Mouse (Mus musculus): ENCODE data around the gene Slc35e2. TPM values are rescaled to one million over a fixed set of nuclear protein-coding genes. Genes with fewer than 3 reads are reported as not detected.

Slc35e2 gene
- polyA plus RNA-seq, 1 experiment from 2014 or later = 5.8 TPM

DNA sequence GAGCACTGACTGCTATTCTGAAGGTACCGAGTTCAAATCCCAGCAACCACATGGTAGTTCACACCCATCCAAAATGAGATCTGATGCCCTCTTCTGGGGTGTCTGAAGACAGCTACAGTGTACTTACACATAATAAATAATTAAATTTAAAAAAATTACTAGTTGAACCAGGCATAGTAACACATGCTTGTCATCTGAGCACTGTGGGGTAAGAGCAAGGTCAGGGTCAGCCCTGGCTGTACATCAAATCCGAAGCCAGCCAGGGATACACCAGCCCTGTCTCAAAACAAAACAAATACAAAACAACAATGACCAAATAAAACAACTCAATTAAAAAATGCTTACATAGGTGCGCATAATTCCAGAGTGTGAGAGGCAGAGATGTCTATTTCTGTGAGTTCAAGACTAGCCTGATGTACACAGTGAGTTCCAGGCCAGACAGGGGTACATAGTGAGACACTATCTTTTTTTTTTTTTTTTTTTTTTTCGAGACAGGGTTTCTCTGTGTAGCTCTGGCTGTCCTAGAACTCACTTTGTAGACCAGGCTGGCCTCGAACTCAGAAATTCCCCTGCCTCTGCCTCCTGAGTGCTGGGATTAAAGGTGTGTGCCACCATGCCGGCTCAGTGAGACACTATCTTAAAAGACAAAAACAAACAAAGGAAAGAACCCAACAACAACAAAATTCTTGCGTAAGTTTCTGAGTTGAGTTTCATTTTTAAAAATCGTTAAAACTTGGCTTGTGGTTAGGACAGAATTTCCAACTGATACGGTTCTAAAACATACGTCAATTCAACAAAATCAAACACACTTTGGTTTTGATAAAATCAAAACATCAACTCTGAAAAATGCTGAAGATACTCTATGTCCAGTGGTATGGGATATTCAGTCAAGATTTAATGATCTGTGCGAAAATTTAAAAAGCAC lies 1.1 kb upstream of the Slc35e2 start:
- Histone ChIP-seq H3K4me2 (peak overlapping the region; percentile 96), H3K4me3 (peak overlapping the region; percentile 99), H3K27me3 (no peaks in the 10 kb centered on the region), H3K36me3 (no peaks in the 10 kb centered on the region), H3K4me1 (replicated peaks) (peaks cover 18% of the 10 kb centered on the region), H3K9ac (peak overlapping the region; percentile 51; the same call in 1 of the 2 replicates), H3K27ac (peak overlapping the region; percentile 99), H3K9me3 (replicated peaks) (no peaks in the 10 kb centered on the region)
- WGBS = 83% methylated on average over 11 of the region's 11 CpGs
- ATAC-seq (replicated peaks; ENCODE audit: insufficient number of reproducible peaks, insufficient read depth, low FRiP score, low read depth) = no peak

DNA sequence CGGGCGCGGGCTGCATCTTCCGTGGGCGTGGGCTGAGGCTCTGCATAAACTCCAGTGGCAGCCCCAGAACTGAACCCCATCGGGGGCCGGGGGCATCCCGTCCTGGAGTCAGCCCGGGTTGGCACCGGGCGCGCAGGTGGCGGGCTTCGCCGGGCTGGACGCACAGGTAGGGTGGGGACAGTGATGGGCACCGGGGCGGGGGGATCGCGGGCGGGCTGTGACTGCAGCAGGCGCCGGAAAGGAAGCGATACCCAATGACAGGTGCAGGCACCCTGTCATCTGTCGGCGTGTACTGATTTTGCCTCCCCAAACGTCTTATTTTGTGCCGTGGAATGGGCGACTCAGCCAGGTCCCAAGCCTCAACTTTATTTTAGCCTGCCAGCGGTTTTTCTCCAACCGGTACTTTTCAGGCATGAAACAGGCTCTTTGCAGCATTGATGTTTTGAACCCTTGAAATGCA lies 811 bp downstream of the Slc35e2 start:
- no peak for ATAC-seq (replicated peaks; ENCODE audit: insufficient number of reproducible peaks, insufficient read depth, low FRiP score, low read depth)
- Histone ChIP-seq H3K9ac (peak overlapping the region; percentile 96), H3K4me3 (peak overlapping the region; percentile 99), H3K4me2 (peak overlapping the region; percentile 96), H3K36me3 (peaks cover 3% of the 10 kb centered on the region; the same call in 1 of the 2 replicates), H3K4me1 (replicated peaks) (peaks cover 18% of the 10 kb centered on the region), H3K27me3 (no peaks in the 10 kb centered on the region), H3K9me3 (replicated peaks) (no peaks in the 10 kb centered on the region), H3K27ac (peak overlapping the region; percentile 99)
- WGBS = 2% methylated on average over 29 of the region's 31 CpGs

DNA sequence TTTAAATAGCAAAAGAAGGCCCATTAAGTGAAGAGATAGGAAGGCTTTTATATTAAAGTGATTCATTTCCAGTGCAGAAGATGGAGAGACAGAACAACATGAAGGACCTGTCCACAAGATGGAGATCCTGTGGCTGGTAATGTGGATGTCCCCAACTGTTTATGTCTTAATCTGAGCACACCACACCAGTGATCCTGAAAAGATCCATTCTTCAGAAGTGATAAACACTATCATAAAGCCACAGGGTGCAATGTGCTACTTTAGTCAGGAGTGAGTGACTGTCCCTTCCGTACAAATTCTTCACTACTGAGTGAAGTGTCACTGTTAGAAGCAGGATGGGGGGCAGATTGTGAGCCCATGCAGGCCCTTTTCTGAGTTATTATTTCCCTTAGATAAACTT lies 1.5 kb downstream of the Slc35e2 start:
- 94% methylated on average over 1 of the region's 1 CpGs for WGBS
- peaks cover 3% of the 10 kb centered on the region; the same call in 1 of the 2 replicates for H3K36me3 ChIP-seq
- peak overlapping the region; percentile 99; the same call in 1 of the 2 replicates for H3K4me3 ChIP-seq
- no peak for ATAC-seq (replicated peaks; ENCODE audit: insufficient number of reproducible peaks, insufficient read depth, low FRiP score, low read depth)
- H3K27ac ChIP-seq = no peak overlapping the region
- peak overlapping the region; percentile 96 for H3K4me2 ChIP-seq
- H3K27me3 ChIP-seq = no peaks in the 10 kb centered on the region
- no peak overlapping the region for H3K9ac ChIP-seq
- H3K4me1 ChIP-seq (replicated peaks) = peaks cover 18% of the 10 kb centered on the region
- H3K9me3 ChIP-seq (replicated peaks) = no peaks in the 10 kb centered on the region

DNA sequence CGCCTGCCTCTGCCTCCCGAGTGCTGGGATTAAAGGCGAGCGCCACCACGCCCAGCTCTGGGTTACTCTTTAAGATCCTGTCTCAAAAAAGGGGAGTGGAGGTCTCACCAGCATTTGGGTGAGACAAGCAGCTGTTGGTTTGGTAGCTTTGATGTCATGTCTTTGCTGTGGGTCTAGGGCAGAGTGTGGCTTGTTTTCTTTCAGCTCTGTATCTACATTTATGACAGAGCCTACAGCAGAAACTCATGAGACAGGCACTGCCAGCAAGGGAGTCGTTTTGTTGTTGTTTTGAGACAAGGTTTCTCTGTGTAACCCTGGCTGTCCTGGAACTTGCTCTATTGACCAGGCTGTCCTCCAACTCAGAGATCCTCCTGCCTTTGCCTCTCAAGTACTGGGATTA lies 2.6 kb downstream of the Slc35e2 start:
- peaks cover 18% of the 10 kb centered on the region for H3K4me1 ChIP-seq (replicated peaks)
- no peaks in the 10 kb centered on the region for H3K27me3 ChIP-seq
- no peak overlapping the region for H3K9ac ChIP-seq
- no peak for ATAC-seq (replicated peaks; ENCODE audit: insufficient number of reproducible peaks, insufficient read depth, low FRiP score, low read depth)
- H3K9me3 ChIP-seq (replicated peaks) = no peaks in the 10 kb centered on the region
- no peak overlapping the region for H3K27ac ChIP-seq
- no peak overlapping the region for H3K4me2 ChIP-seq
- WGBS = 92% methylated on average over 6 of the region's 6 CpGs
- peaks cover 3% of the 10 kb centered on the region; the same call in 1 of the 2 replicates for H3K36me3 ChIP-seq
- no peak overlapping the region for H3K4me3 ChIP-seq

DNA sequence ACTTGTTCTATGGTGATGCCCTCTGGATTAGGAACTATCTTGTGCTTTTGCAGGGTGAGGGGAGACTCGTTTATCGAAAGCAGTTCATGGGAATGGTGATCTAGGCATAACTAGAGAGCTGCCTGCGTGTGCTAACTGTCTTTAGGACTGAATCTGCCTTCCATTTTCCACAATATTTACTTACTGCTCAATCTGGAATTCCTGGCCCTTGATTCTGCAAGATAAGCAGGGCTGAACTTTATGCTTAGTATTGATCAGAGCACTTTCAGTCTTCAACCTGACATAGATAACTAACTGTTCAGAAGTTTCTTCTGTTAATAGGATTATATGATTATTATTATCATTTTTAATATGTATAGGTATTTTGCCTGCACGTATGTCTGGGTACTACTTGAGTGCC lies 3.9 kb downstream of the Slc35e2 start:
- H3K27me3 ChIP-seq = no peaks in the 10 kb centered on the region
- H3K36me3 ChIP-seq = peaks cover 11% of the 10 kb centered on the region; the same call in 1 of the 2 replicates
- no peak for ATAC-seq (replicated peaks; ENCODE audit: insufficient number of reproducible peaks, insufficient read depth, low FRiP score, low read depth)

DNA sequence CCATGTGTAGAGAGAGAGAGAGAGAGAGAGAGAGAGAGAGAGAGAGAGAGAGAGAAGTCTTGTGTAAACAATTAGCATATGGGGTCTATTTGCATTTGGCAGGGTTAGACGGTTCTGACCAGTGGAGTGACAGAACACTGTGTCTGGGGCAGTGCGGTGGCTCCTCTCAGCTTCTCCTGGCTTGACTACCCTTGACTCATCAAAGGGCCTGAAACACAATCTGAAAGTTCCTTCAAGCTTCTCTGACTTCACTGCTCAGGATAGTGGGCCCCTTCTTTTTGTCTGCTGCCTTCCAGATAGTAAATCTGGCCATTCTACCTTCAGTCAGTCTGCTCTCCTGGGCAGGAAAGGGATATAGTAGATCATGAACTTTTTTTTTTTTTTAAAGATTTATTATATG lies 5.6 kb downstream of the Slc35e2 start:
- Histone ChIP-seq H3K27ac (no peak overlapping the region), H3K4me3 (no peak overlapping the region), H3K9me3 (replicated peaks) (no peaks in the 10 kb centered on the region), H3K4me1 (replicated peaks) (peaks cover 12% of the 10 kb centered on the region), H3K4me2 (no peak overlapping the region), H3K27me3 (no peaks in the 10 kb centered on the region), H3K36me3 (peaks cover 26% of the 10 kb centered on the region; the same call in 1 of the 2 replicates), H3K9ac (no peak overlapping the region)
- ATAC-seq (replicated peaks; ENCODE audit: insufficient number of reproducible peaks, insufficient read depth, low FRiP score, low read depth) = no peak
- 80% methylated on average over 2 of the region's 2 CpGs for WGBS

More for the DNA sequence above, 3.9 kb downstream of the Slc35e2 start:
- no peak overlapping the region for H3K4me2 ChIP-seq
- no peaks in the 10 kb centered on the region for H3K9me3 ChIP-seq (replicated peaks)
- peaks cover 15% of the 10 kb centered on the region for H3K4me1 ChIP-seq (replicated peaks)
- H3K27ac ChIP-seq = no peak overlapping the region
- no peak overlapping the region for H3K4me3 ChIP-seq
- WGBS = 96% methylated on average over 4 of the region's 4 CpGs
- no peak overlapping the region for H3K9ac ChIP-seq

DNA sequence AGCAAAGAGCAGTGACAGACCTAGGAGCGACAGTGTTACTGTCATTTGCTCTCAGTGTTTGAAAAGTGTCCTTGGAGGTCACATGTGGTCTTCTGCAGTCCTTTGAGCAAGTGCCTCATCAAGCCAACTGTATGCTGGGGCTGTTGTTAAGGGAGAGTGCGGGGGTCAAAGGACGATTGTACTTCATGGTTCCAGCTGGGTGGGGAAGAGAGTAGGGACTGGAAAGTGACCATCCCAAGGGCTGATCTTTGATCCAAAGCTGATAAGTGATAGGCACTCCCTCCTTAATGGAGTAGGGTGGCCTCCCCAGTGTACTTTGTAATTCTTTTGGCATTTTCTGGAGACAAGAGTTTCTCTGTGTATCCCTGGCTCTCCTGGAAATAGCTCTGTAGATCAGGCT lies 10.6 kb downstream of the Slc35e2 start:
- Histone ChIP-seq H3K9ac (no peak overlapping the region), H3K9me3 (replicated peaks) (no peaks in the 10 kb centered on the region), H3K27me3 (no peaks in the 10 kb centered on the region), H3K4me2 (no peak overlapping the region), H3K27ac (no peak overlapping the region), H3K4me1 (replicated peaks) (no peaks in the 10 kb centered on the region), H3K36me3 (peaks cover 66% of the 10 kb centered on the region), H3K4me3 (no peak overlapping the region)
- WGBS = 80% methylated on average over 3 of the region's 3 CpGs
- ATAC-seq (replicated peaks; ENCODE audit: insufficient number of reproducible peaks, insufficient read depth, low FRiP score, low read depth) = no peak

DNA sequence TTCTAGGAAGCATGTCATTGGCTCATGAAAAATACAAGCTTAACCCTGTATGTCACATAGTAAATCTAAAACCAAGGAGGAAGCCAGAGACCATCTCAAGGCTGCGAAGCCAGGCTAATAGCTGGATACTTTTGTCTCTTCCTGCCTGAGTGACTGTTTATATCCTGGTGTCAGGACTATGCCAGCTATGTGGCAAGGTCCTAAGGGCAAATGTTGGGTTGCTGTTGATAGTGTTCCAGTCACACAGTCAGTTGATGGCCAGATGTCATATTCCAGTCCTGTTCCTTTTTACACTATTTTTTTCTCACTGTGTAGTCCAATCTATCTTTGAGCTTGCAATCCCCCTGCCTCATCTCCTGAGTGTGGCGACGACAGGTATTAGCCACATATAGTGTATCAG lies 12.0 kb downstream of the Slc35e2 start:
- no peak for ATAC-seq (replicated peaks; ENCODE audit: insufficient number of reproducible peaks, insufficient read depth, low FRiP score, low read depth)
- WGBS = 92% methylated on average over 3 of the region's 3 CpGs
- Histone ChIP-seq H3K9me3 (replicated peaks) (no peaks in the 10 kb centered on the region), H3K4me3 (no peak overlapping the region), H3K9ac (no peak overlapping the region), H3K4me1 (replicated peaks) (no peaks in the 10 kb centered on the region), H3K27me3 (no peaks in the 10 kb centered on the region), H3K36me3 (peaks cover 80% of the 10 kb centered on the region), H3K4me2 (no peak overlapping the region), H3K27ac (no peak overlapping the region)

DNA sequence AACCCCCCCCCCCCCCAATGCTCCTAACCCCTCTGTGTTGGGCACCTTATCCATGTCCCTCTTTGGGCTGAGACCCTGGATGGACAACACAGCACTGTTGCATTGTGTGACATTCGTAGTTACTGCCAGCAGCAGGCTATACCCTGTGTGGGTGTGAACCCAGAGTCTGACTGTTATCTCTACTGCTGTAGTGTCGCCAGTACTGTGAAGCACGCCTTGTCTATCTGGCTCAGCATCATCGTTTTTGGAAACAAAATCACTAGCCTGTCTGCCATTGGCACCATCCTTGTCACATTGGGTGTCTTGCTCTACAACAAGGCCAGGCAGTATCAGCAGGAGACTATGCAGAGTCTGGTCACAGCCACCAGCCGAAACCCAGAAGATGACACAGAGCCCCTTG lies 17.1 kb downstream of the Slc35e2 start:
- H3K4me2 ChIP-seq = no peak overlapping the region
- WGBS = 78% methylated on average over 5 of the region's 5 CpGs
- ATAC-seq (replicated peaks; ENCODE audit: insufficient number of reproducible peaks, insufficient read depth, low FRiP score, low read depth) = no peak

DNA sequence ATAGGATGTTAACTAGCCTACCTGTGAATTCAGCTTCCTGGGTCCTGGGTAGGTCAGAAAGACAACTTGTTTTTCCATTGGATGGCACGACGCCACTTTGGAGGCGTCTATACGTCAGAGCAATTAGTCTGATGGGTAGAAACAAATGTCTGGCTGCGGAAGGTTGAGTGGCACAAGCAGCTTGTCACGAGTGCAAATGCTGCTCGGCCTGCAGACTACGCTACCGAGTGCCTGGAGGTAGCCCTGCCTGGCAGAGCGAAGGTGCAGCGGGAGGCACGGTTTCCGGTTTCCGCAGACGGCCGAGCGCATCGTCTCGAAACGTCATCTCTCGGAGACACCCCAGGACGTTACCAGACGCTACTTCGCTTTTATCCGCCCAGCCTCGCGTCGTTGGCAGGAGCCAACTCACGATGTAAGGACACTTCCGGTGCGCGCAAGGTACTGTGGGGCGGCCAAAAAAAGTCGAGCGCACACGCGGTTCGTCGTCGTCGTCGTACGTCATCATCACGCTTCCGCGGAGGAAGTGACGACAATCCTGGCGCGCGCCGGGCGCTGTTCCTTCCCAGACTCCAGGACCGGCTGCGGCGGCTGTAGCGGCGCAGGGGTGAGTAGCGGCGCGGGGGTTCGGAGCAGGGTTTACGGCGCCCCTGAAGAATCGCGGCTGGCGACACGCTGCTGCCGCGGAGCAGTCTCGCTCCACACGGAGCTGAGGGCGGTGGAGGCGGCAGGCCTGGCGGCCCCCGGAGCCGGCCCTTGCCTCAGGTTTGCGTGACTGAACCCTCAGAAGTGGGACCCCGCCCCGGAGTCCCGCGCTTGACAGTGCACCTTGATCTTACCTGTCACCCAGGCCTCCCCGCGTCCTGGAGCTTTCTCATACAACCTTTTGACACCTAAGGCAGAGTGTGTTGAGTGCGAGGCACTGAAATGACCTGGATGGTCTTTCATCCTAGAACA lies 23.4 kb downstream of the Slc35e2 start, which contains the start of gene Cdk11b:
Gene Cdk11b (plus strand): TSS at position 517 of the 954 bp plus-strand sequence.
- Histone ChIP-seq H3K36me3 (peaks cover 37% of the 10 kb centered on the region), H3K9me3 (replicated peaks) (no peaks in the 10 kb centered on the region), H3K4me3 (peak within 1 kb of the TSS; percentile 96), H3K27ac (peak within 1 kb of the TSS; percentile 95), H3K4me2 (peak within 1 kb of the TSS; percentile 84), H3K27me3 (no peaks in the 10 kb centered on the region), H3K9ac (peak within 1 kb of the TSS; percentile 86), H3K4me1 (replicated peaks) (peaks cover 11% of the 10 kb centered on the region)
- WGBS = under 1% methylated on average over 84 of the region's 84 CpGs
- ATAC-seq (replicated peaks; ENCODE audit: insufficient number of reproducible peaks, insufficient read depth, low FRiP score, low read depth) = peak; percentile 100

More for the DNA sequence above, 17.1 kb downstream of the Slc35e2 start:
- no peaks in the 10 kb centered on the region for H3K27me3 ChIP-seq
- H3K27ac ChIP-seq = no peak overlapping the region
- H3K4me3 ChIP-seq = no peak overlapping the region
- H3K9ac ChIP-seq = no peak overlapping the region
- H3K36me3 ChIP-seq = peaks cover 71% of the 10 kb centered on the region
- 0 out of 2 replicates have a peak, but pooled peaks cover under 1% of the 10 kb centered on the region for H3K4me1 ChIP-seq (replicated peaks)
- no peaks in the 10 kb centered on the region for H3K9me3 ChIP-seq (replicated peaks)

DNA sequence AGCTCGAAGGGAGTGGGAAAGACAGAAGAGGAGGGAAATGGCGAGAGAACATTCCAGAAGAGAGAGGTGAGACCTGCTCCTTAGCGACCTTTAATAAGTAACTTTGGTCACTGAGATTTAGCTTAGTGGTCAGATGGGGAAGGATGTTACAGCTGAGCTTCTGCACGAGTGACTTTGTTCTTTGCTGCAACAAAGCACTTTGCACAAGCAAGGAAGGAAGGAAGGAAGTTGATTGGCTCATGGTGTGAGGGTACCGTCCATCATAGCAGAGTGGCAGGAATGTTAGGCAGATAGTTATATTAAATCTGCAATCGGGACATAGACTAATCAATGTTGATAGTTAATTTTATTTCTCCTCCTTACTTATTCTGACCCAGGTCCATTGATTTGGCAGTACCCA lies 29.1 kb downstream of the Slc35e2 start:
- whole genome bisulfite sequencing = 84% methylated on average over 6 of the region's 6 CpGs
- no peak for ATAC-seq (replicated peaks; ENCODE audit: insufficient number of reproducible peaks, insufficient read depth, low FRiP score, low read depth)
- Histone ChIP-seq H3K27ac (no peak overlapping the region), H3K4me2 (no peak overlapping the region), H3K36me3 (peaks cover 73% of the 10 kb centered on the region), H3K27me3 (no peaks in the 10 kb centered on the region), H3K4me3 (no peak overlapping the region), H3K9ac (no peak overlapping the region), H3K4me1 (replicated peaks) (peaks cover 4% of the 10 kb centered on the region), H3K9me3 (replicated peaks) (no peaks in the 10 kb centered on the region)

Measured in heart, embryonic 15.5 days (tissue).